Comparison of ENCODE assay signal across 12 mouse cellular contexts in the genomic region with DNA sequence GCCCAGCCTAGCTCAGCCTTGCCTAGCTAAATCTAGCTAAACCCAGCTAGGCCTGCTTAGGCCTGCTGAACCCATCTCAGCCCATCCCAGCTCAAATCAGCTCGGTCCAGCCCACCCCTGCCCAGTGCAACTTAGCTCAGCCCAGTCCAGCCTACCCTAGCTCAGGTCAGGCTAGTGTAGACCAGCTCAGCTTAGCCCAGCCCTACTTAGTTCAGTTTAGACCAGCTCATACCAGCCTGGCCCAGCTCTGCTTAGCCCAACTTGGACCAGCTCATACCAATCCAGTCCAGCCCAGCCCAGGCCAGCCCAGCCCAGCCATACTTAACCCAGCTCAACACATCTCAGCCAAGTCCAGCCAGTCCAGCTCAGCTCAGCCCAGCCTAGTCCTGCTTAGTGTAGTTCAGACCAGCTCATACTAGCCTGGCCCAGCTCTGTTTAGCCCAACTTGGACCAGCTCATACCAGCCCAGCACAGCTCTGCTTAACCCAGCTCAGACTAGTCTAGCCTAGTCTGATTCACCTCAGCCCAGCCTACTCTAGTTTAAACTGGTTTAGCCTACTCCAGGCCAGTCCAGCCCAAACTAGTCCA.
A peak's percentile ranks its signal among the peaks of the same experiment; 100 is the strongest.
DNase-seq lines count a peak whose midpoint lies in the region; ATAC-seq lines count a peak whose summit lies in the region.
"Had no signal": no experiment of that assay in that cellular context is flagged by ENCODE, and none has a peak within 500 bp of the region (broad histone marks: within the 10 kb centered on the region; RNA-seq: fewer than 3 reads in every experiment).

No protein-coding gene starts in this region.

- DNase-seq in kidney, adult 8-10 months: no peak
- no peak for DNase-seq in spleen, adult 18-20 months
- no peak for DNase-seq in cerebellum, adult 9-10 months
- DNase-seq in layer of hippocampus, adult 18-20 months (ENCODE audit: low spot score in 2 of 2): no peak
- DNase-seq: cerebellum, adult 18-20 months; heart, postnatal 36 days; right cerebral cortex, postnatal 14 days; thymus, postnatal 14 days had no signal

- 95% methylated on average over 1 of the region's 1 CpGs for WGBS in kidney, embryonic 14.5 days
- WGBS in embryonic facial prominence, embryonic 12.5 days: 80% methylated on average over 1 of the region's 1 CpGs
- 71% methylated on average over 1 of the region's 1 CpGs for WGBS in hindbrain, embryonic 15.5 days
- WGBS in midbrain, embryonic 13.5 days: 75% methylated on average over 1 of the region's 1 CpGs

- peak; percentile 41; the same call in 1 of the 2 replicates for ATAC-seq in kidney, embryonic 14.5 days (ENCODE audit: low FRiP score, low TSS enrichment)
- peak; percentile 62 for ATAC-seq in embryonic facial prominence, embryonic 12.5 days (ENCODE audit: insufficient number of reproducible peaks, insufficient read depth, low FRiP score, low TSS enrichment)
- ATAC-seq in hindbrain, embryonic 15.5 days (ENCODE audit: low FRiP score, low read depth): peak; percentile 54
- ATAC-seq in midbrain, embryonic 13.5 days: peak; percentile 66

- H3K9me3 ChIP-seq in kidney, embryonic 14.5 days (ENCODE audit: control insufficient read depth, low read length): no peaks in the 10 kb centered on the region
- H3K9me3 ChIP-seq in embryonic facial prominence, embryonic 12.5 days: no peaks in the 10 kb centered on the region
- H3K9me3 ChIP-seq in hindbrain, embryonic 15.5 days: no peaks in the 10 kb centered on the region
- H3K9me3 ChIP-seq in midbrain, embryonic 13.5 days: no peaks in the 10 kb centered on the region

- no peaks in the 10 kb centered on the region for H3K4me1 ChIP-seq in kidney, embryonic 14.5 days (ENCODE audit: control insufficient read depth, insufficient read depth, low read length)
- no peaks in the 10 kb centered on the region for H3K4me1 ChIP-seq in embryonic facial prominence, embryonic 12.5 days
- no peaks in the 10 kb centered on the region for H3K4me1 ChIP-seq in hindbrain, embryonic 15.5 days (replicated peaks)
- no peaks in the 10 kb centered on the region for H3K4me1 ChIP-seq in midbrain, embryonic 13.5 days (replicated peaks)

- H3K27ac ChIP-seq in kidney, embryonic 14.5 days (ENCODE audit: low read depth, low read length): no peak overlapping the region
- no peak overlapping the region for H3K27ac ChIP-seq in embryonic facial prominence, embryonic 12.5 days
- H3K27ac ChIP-seq in hindbrain, embryonic 15.5 days (replicated peaks): no peak overlapping the region
- no peak overlapping the region for H3K27ac ChIP-seq in midbrain, embryonic 13.5 days

- no peak overlapping the region for H3K9ac ChIP-seq in kidney, embryonic 14.5 days (ENCODE audit: low read depth, low read length)
- H3K9ac ChIP-seq in embryonic facial prominence, embryonic 12.5 days: no peak overlapping the region
- H3K9ac ChIP-seq in hindbrain, embryonic 15.5 days: no peak overlapping the region
- H3K9ac ChIP-seq in midbrain, embryonic 13.5 days (replicated peaks): no peak overlapping the region

- no peak overlapping the region for H3K4me3 ChIP-seq in kidney, embryonic 14.5 days (ENCODE audit: low read length)
- no peak overlapping the region for H3K4me3 ChIP-seq in embryonic facial prominence, embryonic 12.5 days
- H3K4me3 ChIP-seq in hindbrain, embryonic 15.5 days: no peak overlapping the region
- no peak overlapping the region for H3K4me3 ChIP-seq in midbrain, embryonic 13.5 days (replicated peaks)

- H3K27me3 ChIP-seq in kidney, embryonic 14.5 days (ENCODE audit: control insufficient read depth, insufficient read depth, low read length): no peaks in the 10 kb centered on the region
- no peaks in the 10 kb centered on the region for H3K27me3 ChIP-seq in embryonic facial prominence, embryonic 12.5 days
- no peaks in the 10 kb centered on the region for H3K27me3 ChIP-seq in hindbrain, embryonic 15.5 days
- no peaks in the 10 kb centered on the region for H3K27me3 ChIP-seq in midbrain, embryonic 13.5 days

- no peaks in the 10 kb centered on the region for H3K36me3 ChIP-seq in kidney, embryonic 14.5 days (ENCODE audit: control insufficient read depth, insufficient read depth, low read length)
- H3K36me3 ChIP-seq in embryonic facial prominence, embryonic 12.5 days: no peaks in the 10 kb centered on the region
- H3K36me3 ChIP-seq in hindbrain, embryonic 15.5 days: no peaks in the 10 kb centered on the region
- no peaks in the 10 kb centered on the region for H3K36me3 ChIP-seq in midbrain, embryonic 13.5 days

- no peak overlapping the region for H3K4me2 ChIP-seq in kidney, embryonic 14.5 days (replicated peaks; ENCODE audit: low read depth, low read length)
- no peak overlapping the region for H3K4me2 ChIP-seq in embryonic facial prominence, embryonic 12.5 days (replicated peaks)
- H3K4me2 ChIP-seq in hindbrain, embryonic 15.5 days: no peak overlapping the region
- H3K4me2 ChIP-seq in midbrain, embryonic 13.5 days (replicated peaks): no peak overlapping the region
